Mouse (Mus musculus): Measurements from ENCODE around the gene Olfr794. TPM values are rescaled to one million over a fixed set of nuclear protein-coding genes. Genes with fewer than 3 reads are reported as not detected.

Gene Olfr794
- polyA plus RNA-seq (2021) = not detected

DNA sequence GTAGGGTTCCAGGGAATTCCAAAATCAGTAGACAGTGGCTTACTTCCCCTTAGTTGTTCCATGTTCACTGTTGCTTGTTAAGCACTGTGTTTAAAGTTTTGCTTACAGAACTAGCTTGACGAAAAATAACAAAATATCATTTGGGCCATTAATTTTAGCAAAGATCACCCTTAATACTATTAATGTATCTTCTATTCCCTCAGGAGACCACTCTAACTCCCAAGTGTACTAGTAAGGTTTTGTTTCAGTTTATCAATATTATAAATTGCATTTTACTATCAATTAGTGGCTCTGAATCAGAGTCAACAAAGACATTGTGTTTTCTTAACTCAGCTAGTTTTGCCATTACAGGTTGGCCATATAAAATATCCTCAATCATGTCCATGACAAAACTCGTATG, at the start of gene Olfr794:
TSS of gene Olfr794 (plus strand) at position 301 of the 400 bp plus-strand sequence.
- peaks cover 9% of the 10 kb centered on the region for H3K27me3 ChIP-seq
- no peak for TF ChIP-seq CTCF (IDR thresholded peaks at IDR 0.05)
- DNase-seq (ENCODE audit: low read depth, low spot score) (no peak), ATAC-seq (no peak)
- CTCF ChIA-PET = no interaction called here
- in situ Hi-C loops (cut with MboI; ENCODE audit: low pct_unique_long_range_greater_than_20kb) = loop anchor here (25.0 kb wide), 1 partner anchor 520 kb away; no protein-coding TSS in a partner anchor
- POLR2A ChIA-PET = no interaction called here

GRCm38 (mm10) chr10:129521492-129521891, 46.0 kb upstream of the Olfr794 start, which contains the start of gene Olfr791:
Olfr791 (plus strand) TSS chr10:129521792.
- H3K27me3 ChIP-seq = no peaks in the 10 kb centered on the region
- no peak for TF ChIP-seq CTCF (IDR thresholded peaks at IDR 0.05)
- DNase-seq (ENCODE audit: low read depth, low spot score) (no peak), ATAC-seq (no peak)
- in situ Hi-C loops (cut with MboI; ENCODE audit: low pct_unique_long_range_greater_than_20kb) = no loop called here
- ChIA-PET POLR2A (no interaction called here), CTCF (no interaction called here)

DNA sequence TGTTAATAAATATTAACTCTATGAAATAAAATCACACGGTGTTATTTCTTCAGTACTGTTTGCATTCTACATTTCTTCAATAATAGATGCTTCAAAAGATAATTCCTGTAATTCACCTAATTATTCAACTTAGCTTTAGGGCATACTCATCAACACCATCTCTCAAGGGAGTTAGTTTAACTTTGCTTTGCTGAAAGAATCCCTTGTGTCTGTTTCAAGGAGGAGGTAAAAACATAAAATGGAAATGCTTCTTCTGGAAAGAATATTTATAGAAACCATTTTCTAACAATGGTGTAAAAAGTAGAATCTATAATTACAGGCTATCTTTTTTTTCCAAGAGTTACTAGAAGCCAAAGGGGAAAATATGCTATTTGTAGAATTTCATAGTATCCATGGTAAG, 28.6 kb upstream of the Olfr794 start, which contains the start of gene Olfr792:
TSS of gene Olfr792 (plus strand) at position 301 of the 400 bp plus-strand sequence.
- no peak for TF ChIP-seq CTCF (IDR thresholded peaks at IDR 0.05)
- no peaks in the 10 kb centered on the region for H3K27me3 ChIP-seq
- CTCF ChIA-PET = no interaction called here
- POLR2A ChIA-PET = no interaction called here
- in situ Hi-C loops (cut with MboI; ENCODE audit: low pct_unique_long_range_greater_than_20kb) = no loop called here
- DNase-seq (ENCODE audit: low read depth, low spot score) (no peak), ATAC-seq (no peak)

DNA sequence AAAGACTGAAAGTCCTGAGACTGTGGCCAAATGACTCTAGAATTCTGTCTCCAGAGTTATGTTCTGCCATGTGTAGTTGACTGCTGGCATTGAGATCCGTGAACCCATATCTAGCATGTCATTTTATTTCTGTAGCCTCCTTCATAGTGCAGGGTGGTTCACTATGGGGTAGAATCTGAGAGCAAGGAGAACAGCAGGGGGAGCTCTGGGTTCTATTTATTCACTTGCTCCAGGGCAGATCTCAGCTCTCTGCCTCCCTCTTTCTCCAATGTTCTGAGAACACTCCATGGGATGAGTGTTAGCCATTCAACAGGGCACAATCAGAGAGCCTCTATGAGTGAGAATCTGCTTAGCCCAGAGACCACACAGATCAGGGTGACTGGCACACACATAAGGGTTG, 18.1 kb upstream of the Olfr794 start:
- H3K27me3 ChIP-seq = no peaks in the 10 kb centered on the region
- in situ Hi-C loops (cut with MboI; ENCODE audit: low pct_unique_long_range_greater_than_20kb) = no loop called here
- ChIA-PET POLR2A (no interaction called here), CTCF (no interaction called here)
- no peak for DNase-seq (ENCODE audit: low read depth, low spot score)
- TF ChIP-seq CTCF (IDR thresholded peaks at IDR 0.05) = peak; percentile 38
- ATAC-seq = no peak

- CTCF ChIA-PET = no interaction called here
- in situ Hi-C loops (cut with MboI; ENCODE audit: low pct_unique_long_range_greater_than_20kb) = no loop called here
- no peak for DNase-seq (ENCODE audit: low read depth, low spot score)
- no peak for TF ChIP-seq CTCF (IDR thresholded peaks at IDR 0.05)
- POLR2A ChIA-PET = no interaction called here
- ATAC-seq = no peak
- no peaks in the 10 kb centered on the region for H3K27me3 ChIP-seq
These were observed 9.6 kb downstream of the Olfr794 start for GRCm38 (mm10) chr10:129577066-129577465.

- H3K27me3 ChIP-seq = no peaks in the 10 kb centered on the region
- DNase-seq (ENCODE audit: low read depth, low spot score) (no peak), ATAC-seq (no peak)
- in situ Hi-C loops (cut with MboI; ENCODE audit: low pct_unique_long_range_greater_than_20kb) = no loop called here
- no peak for TF ChIP-seq CTCF (IDR thresholded peaks at IDR 0.05)
- ChIA-PET CTCF (interaction anchor here (1.2 kb wide), 1 partner anchor 28 kb away, joined by 3 read pairs; no protein-coding TSS in a partner anchor), POLR2A (no interaction called here)
These were observed 45.0 kb downstream of the Olfr794 start, which contains the start of gene Olfr796 for GRCm38 (mm10) chr10:129612470-129612869. Olfr796 (minus strand) TSS chr10:129612570.

DNA sequence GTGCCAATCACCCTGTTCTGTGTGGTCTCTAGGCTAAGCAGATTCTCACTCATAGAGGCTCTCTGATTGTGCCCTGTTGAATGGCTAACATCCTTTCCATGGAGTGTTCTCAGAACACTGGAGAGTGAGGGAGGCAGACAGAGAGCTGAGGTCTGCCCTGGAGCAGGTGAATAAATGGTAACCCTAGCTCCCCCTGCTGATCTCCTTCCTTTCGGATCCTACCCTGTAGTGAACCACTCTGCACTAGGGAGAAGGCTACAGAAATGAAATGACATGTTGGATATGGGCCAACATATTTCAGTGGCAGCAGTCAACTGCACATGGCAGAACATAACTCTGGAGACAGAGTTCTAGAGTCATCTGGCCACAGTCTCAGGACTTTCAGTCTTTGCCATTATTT, 54.3 kb downstream of the Olfr794 start:
- CTCF ChIA-PET = no interaction called here
- DNase-seq (ENCODE audit: low read depth, low spot score) (no peak), ATAC-seq (no peak)
- POLR2A ChIA-PET = no interaction called here
- in situ Hi-C loops (cut with MboI; ENCODE audit: low pct_unique_long_range_greater_than_20kb) = no loop called here
- H3K27me3 ChIP-seq = no peaks in the 10 kb centered on the region
- TF ChIP-seq CTCF (IDR thresholded peaks at IDR 0.05) = no peak

Other genes starting within 250 kb of the Olfr794 start
- not detected for gene Olfr780, start 249.5 kb upstream of the Olfr794 start, polyA plus RNA-seq (2021)
- gene Olfr781, start 238.8 kb upstream of the Olfr794 start, polyA plus RNA-seq (2021) = not detected
- gene Olfr782, start 218.8 kb upstream of the Olfr794 start, polyA plus RNA-seq (2021) = not detected
- 0.01 TPM for gene Olfr784, start 183.6 kb upstream of the Olfr794 start, polyA plus RNA-seq (2021)
- not detected for gene Olfr785, start 162.2 kb upstream of the Olfr794 start, polyA plus RNA-seq (2021)
- not detected for gene Olfr786, start 140.3 kb upstream of the Olfr794 start, polyA plus RNA-seq (2021)
- gene Olfr787, start 105.8 kb upstream of the Olfr794 start, polyA plus RNA-seq (2021) = not detected
- not detected for gene Olfr788, start 96.7 kb upstream of the Olfr794 start, polyA plus RNA-seq (2021)
- gene Olfr789, start 82.9 kb upstream of the Olfr794 start, polyA plus RNA-seq (2021) = not detected
- gene Olfr790, start 69.2 kb upstream of the Olfr794 start, polyA plus RNA-seq (2021) = not detected
- not detected for gene Olfr791, start 45.9 kb upstream of the Olfr794 start, polyA plus RNA-seq (2021)
- gene Olfr792, start 28.5 kb upstream of the Olfr794 start, polyA plus RNA-seq (2021) = not detected
- not detected for gene Olfr796, start 44.9 kb downstream of the Olfr794 start, polyA plus RNA-seq (2021)
- gene Olfr798, start 60.3 kb downstream of the Olfr794 start, polyA plus RNA-seq (2021) = not detected
- not detected for gene Olfr799, start 69.8 kb downstream of the Olfr794 start, polyA plus RNA-seq (2021)
- gene Olfr800, start 90.0 kb downstream of the Olfr794 start, polyA plus RNA-seq (2021) = not detected
- gene Olfr801, start 106.2 kb downstream of the Olfr794 start, polyA plus RNA-seq (2021) = not detected
- not detected for gene Olfr802, start 120.5 kb downstream of the Olfr794 start, polyA plus RNA-seq (2021)
- gene Olfr803, start 126.6 kb downstream of the Olfr794 start, polyA plus RNA-seq (2021) = not detected
- not detected for gene Olfr804, start 135.6 kb downstream of the Olfr794 start, polyA plus RNA-seq (2021)
- gene Olfr805, start 161.7 kb downstream of the Olfr794 start, polyA plus RNA-seq (2021) = not detected
- gene Olfr806, start 174.3 kb downstream of the Olfr794 start, polyA plus RNA-seq (2021) = not detected
- not detected for gene Olfr807, start 190.1 kb downstream of the Olfr794 start, polyA plus RNA-seq (2021)
- not detected for gene Olfr808, start 197.8 kb downstream of the Olfr794 start, polyA plus RNA-seq (2021)
- not detected for gene Olfr809, start 207.0 kb downstream of the Olfr794 start, polyA plus RNA-seq (2021)
- gene Olfr810, start 227.3 kb downstream of the Olfr794 start, polyA plus RNA-seq (2021) = not detected
- gene Olfr811, start 236.7 kb downstream of the Olfr794 start, polyA plus RNA-seq (2021) = not detected